Mouse (Mus musculus) neural tube, embryonic 14.5 days (tissue): ENCODE data around the gene Cox6b1. TPM values are rescaled to one million over a fixed set of nuclear protein-coding genes. Genes with fewer than 3 reads are reported as not detected.

Experiments used
- ATAC-seq: fragments of 200-750 bp; cut with Nextera tagmentation; 2 replicates; pipeline ENCODE4 v1.8.0; 2017; ENCODE audit warnings: low read depth, mild to moderate bottlenecking, moderate TSS enrichment, moderate library complexity
- H3K27ac ChIP-seq: fragments of 300-500 bp; sonication (generic); 2 replicates; pipeline ENCODE4 v1.5.1; 2014; ENCODE audit warnings: low read depth, mild to moderate bottlenecking, control low read depth, low read length, moderate library complexity, mixed read lengths
- H3K27me3 ChIP-seq: fragments of 300-500 bp; sonication (generic); 2 replicates; pipeline ENCODE4 v1.6.1; 2014; ENCODE audit warnings: low read length; ENCODE audit not compliant: control insufficient read depth, insufficient read depth
- H3K36me3 ChIP-seq: fragments of 300-500 bp; sonication (generic); 2 replicates; pipeline ENCODE4 v1.6.1; 2014; ENCODE audit warnings: low read length, mixed read lengths; ENCODE audit not compliant: control insufficient read depth, insufficient read depth
- H3K4me1 ChIP-seq: fragments of 300-500 bp; sonication (generic); 2 replicates; pipeline ENCODE4 v1.6.1; 2014; ENCODE audit warnings: low read length; ENCODE audit not compliant: control insufficient read depth, insufficient read depth
- H3K4me2 ChIP-seq: fragments of 300-500 bp; sonication (generic); 2 replicates; pipeline ENCODE4 v1.6.1; 2014; ENCODE audit warnings: mild to moderate bottlenecking, low read depth, low read length, control low read depth
- H3K4me3 ChIP-seq: fragments of 300-500 bp; sonication (generic); 2 replicates; pipeline ENCODE4 v1.5.1; 2014; ENCODE audit warnings: low read depth, low read length, control low read depth, mixed read lengths
- H3K9ac ChIP-seq: fragments of 300-500 bp; sonication (generic); replicated peaks from 2 replicates; pipeline ENCODE4 v1.6.1; 2014; ENCODE audit warnings: low read depth, mild to moderate bottlenecking, control low read depth, low read length, mixed read lengths
- H3K9me3 ChIP-seq: fragments of 300-500 bp; sonication (generic); 2 replicates; pipeline ENCODE4 v1.6.1; 2016; ENCODE audit warnings: low read length; ENCODE audit not compliant: control insufficient read depth
- WGBS: fragments of 180-500 bp; shearing (Covaris S2); extraction: QIAGEN DNeasy Blood & Tissue Kit; methylation state at CpG from one replicate; pipeline ENCODE4 v1.1.7; 2014; 5-methylcytosine and 5-hydroxymethylcytosine counted together
- polyA plus RNA-seq: library from polyadenylated mRNA; unstranded; fragments of >200 nt; fragmentation: Nextera tagmentation; extraction: Ambion mirVana; gene quantifications from 2 replicates; pipeline ENCODE4 v1.2.1, GENCODE M21; 2014

Gene Cox6b1
- 1,118 and 1,342 TPM in 2 replicates for polyA plus RNA-seq

DNA sequence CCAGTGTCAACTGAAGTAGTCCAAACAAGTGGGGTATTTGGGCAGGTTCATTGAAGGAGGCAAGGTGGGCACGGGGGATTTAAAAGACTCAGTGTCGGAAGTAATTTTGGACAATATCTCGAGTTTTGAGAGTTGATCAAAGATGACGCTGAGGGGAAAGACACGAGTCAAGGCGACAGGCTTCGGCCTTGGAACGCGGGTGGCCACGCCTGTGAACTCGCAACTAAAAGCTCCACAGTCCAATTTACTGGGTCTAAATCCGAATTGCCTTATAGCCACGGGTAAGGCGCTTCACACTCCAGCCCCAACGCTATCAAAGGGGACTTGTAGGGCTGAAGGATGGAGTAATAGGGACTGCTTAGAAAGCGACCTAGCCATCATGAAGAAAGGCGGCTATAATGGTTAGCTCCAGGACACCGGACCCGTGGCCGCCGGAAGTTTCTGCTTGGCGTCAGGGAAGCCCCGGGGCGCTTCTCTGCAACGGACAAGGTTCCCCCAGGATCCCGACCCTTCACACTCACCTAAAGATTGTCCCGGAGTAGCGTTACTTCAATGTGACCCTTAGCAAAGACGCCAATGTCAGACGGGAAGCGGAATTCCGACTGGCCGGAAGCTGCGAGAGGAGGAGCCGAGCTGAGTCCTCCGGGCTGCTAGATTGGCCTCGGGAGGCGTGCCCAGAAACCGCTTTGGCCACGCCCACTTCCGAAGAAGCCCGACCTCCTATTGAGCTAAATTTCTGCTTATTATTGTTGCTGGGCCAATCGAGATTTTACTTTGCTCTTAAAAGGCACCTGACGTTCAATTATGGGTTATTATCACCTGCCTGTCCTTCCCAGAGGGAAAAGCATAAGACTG, at the start of gene Cox6b1:
Gene Cox6b1 (minus strand): TSS at position 622 of the 855 bp plus-strand sequence.
- ATAC-seq = peak; percentile 94
- Histone ChIP-seq H3K4me2 (peak within 1 kb of the TSS; percentile 51), H3K4me3 (peak within 1 kb of the TSS; percentile 66), H3K27me3 (no peaks in the 10 kb centered on the region), H3K27ac (peak within 1 kb of the TSS; percentile 46; the same call in 1 of the 2 replicates), H3K4me1 (peaks cover 9% of the 10 kb centered on the region; the same call in 1 of the 2 replicates), H3K9ac (peak within 1 kb of the TSS; percentile 69), H3K36me3 (peaks cover 24% of the 10 kb centered on the region), H3K9me3 (no peaks in the 10 kb centered on the region)
- 2% methylated on average over 44 of the region's 44 CpGs for WGBS

DNA sequence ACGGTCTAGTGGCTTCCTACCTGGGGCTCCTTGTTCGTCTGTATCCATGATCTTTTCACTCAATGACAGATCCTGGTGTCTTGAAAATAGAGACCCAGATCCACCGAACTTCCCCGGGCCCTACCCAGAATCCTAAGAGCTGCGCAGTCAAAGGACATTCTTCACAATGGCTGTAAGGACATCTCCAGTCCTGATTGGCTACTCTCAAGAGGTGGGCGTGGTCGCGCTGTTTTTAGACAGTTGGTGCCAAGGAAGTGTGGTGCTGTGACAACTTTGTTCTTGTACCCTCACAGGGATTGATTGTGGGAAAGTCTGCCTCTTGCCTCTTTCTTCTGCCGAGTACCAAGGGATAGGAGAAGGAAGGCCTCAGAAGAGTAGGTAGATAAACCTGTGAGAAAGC, 45.5 kb upstream of the Cox6b1 start, which contains the start of gene Pmis2:
Gene Pmis2 (minus strand): TSS at position 126 of the 400 bp plus-strand sequence.
- Histone ChIP-seq H3K27ac (no peak within 1 kb of the TSS), H3K9me3 (no peaks in the 10 kb centered on the region), H3K36me3 (no peaks in the 10 kb centered on the region), H3K4me1 (no peaks in the 10 kb centered on the region), H3K9ac (no peak within 1 kb of the TSS), H3K27me3 (no peaks in the 10 kb centered on the region), H3K4me3 (no peak within 1 kb of the TSS), H3K4me2 (no peak within 1 kb of the TSS)
- WGBS = 73% methylated on average over 9 of the region's 9 CpGs
- ATAC-seq = no peak

DNA sequence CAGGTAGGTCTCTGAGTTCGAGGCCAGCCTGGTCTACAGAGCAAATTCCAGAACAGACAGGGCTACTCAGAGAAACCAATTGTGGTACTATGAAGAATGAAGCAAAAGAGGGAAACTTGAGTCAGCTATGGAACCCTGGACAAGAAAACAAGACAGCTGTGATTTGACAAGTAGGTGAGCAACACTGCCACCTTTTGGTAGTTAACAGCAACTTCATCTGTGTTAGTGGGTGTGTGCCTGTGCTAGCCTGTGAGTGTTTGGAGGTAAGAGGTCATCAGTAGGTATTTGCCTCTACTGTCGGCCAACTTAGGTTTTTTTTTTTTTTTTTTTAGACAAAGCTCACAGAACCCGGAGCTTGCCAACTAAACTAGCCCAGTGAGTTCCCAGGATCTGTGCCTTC, 43.3 kb upstream of the Cox6b1 start:
- Histone ChIP-seq H3K4me2 (no peak overlapping the region), H3K27ac (no peak overlapping the region), H3K4me3 (no peak overlapping the region), H3K4me1 (no peaks in the 10 kb centered on the region), H3K36me3 (no peaks in the 10 kb centered on the region), H3K27me3 (no peaks in the 10 kb centered on the region), H3K9me3 (no peaks in the 10 kb centered on the region), H3K9ac (no peak overlapping the region)
- WGBS = 36% methylated on average over 3 of the region's 3 CpGs
- no peak for ATAC-seq

DNA sequence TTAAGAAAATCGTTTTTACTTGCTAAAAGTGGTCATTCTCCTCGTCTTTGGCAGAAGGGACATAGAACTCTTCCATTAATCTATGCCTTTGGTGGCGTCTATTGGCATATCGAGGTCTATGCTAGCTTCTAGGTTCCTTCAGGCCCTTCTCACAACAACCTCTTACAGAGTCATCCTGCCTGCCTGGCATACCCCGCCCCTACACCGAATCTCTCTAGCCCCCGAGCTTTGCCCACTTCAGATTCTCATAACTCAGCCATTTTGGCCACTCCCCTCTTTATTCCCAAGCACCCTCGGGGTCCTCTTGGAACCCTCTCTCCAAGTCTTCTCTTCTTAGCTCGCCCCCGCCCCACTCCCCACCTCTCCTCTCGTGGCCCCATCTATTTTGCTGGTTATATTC, 39.4 kb upstream of the Cox6b1 start:
- ATAC-seq = peak; percentile 76
- H3K36me3 ChIP-seq = no peaks in the 10 kb centered on the region
- H3K9ac ChIP-seq = peak overlapping the region; percentile 8
- peak overlapping the region; percentile 29 for H3K4me3 ChIP-seq
- peak overlapping the region; percentile 16 for H3K27ac ChIP-seq
- H3K4me1 ChIP-seq = no peaks in the 10 kb centered on the region
- no peaks in the 10 kb centered on the region for H3K9me3 ChIP-seq
- H3K4me2 ChIP-seq = peak overlapping the region; percentile 56
- H3K27me3 ChIP-seq = no peaks in the 10 kb centered on the region
- 6% methylated on average over 11 of the region's 11 CpGs for WGBS

DNA sequence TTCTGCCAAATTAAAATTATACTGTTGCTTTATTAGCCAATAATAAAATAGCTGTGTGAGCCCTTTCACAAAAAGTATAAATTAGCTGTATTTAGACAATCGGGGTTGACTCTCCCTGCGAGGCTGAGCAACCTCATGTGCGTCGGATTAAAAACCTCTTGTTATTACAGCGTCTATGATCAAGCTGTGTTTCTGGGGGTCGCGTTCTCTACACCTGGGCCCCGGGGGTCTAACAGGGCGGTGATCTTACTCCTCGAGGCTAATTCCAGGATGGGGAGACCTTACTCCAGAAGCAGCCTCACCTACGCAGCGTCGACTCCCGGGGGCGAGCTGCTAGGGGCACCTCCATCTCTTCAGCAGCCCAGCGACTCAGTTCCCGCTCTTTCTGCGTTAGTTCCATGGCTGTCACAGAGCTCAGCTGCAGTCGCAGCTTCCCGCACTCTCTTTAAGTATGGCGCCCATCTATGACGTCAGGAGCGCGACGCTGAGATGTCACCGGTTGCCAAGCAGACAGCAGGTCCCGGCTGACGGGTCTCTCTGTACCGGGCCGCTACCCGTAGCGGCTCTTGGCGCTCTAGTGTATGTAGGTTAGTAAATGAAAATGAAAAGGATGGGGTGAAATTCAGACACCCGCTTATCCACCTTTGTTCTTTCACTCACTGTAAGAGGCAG, 38.7 kb upstream of the Cox6b1 start, which contains the start of gene Haus5:
Gene Haus5 (minus strand): TSS at position 466 of the 672 bp plus-strand sequence.
- WGBS = under 1% methylated on average over 34 of the region's 34 CpGs
- H3K9me3 ChIP-seq = no peaks in the 10 kb centered on the region
- no peaks in the 10 kb centered on the region for H3K27me3 ChIP-seq

DNA sequence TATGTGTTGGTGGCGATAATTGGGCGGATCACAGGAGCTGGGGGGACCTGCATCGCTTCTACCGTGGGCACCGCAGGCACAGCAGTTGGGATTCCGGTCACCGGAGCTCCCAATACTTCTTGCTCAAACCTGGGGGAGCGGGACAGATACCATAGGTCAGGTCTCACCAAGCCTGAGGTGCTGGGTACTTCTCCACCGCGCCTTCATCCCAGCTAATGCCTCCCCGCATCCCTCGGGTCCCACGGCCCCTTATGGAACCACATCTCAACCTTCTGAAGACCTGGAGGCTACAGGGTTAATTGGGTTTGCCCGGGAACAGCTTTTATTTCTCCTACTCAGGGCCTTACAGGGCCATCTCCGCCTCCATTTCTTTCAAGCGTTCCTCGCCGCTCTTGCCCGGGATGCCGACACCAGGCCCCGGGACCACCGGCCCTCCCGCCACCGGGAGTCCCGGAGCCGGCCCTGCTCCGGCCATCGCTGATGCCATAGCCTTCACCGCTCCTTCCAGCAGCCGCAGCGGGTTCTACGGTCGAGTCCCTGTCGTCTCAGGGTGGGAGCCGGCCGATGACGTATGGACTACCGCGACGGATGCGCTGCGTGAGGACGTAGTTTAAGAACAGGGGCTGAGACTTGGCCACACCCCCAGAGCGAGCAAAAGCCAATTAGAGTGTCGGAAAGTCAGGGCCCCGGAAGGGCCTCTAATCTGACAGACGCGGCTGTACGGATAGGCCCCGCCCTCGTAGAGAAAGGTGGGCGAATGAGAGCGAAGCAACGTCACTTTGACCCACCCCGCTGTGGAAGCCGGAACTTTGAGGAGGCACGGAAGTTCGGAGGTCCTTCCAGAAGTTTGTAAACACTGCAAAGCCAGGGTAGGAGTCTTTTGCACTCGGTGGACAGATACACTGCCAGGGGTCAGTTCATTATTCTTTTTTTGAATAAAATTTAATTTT, 23.9 kb upstream of the Cox6b1 start, which contains the start of gene Rbm42:
Gene Rbm42 (minus strand): TSS at position 727 of the 950 bp plus-strand sequence.
- no peaks in the 10 kb centered on the region for H3K9me3 ChIP-seq
- H3K27me3 ChIP-seq = no peaks in the 10 kb centered on the region
- ATAC-seq = peak; percentile 100
- peak within 1 kb of the TSS; percentile 86 for H3K4me2 ChIP-seq
- H3K4me1 ChIP-seq = peaks cover 7% of the 10 kb centered on the region; the same call in 1 of the 2 replicates
- peaks cover 33% of the 10 kb centered on the region for H3K36me3 ChIP-seq
- under 1% methylated on average over 59 of the region's 59 CpGs for WGBS
- H3K4me3 ChIP-seq = peak within 1 kb of the TSS; percentile 86
- peak within 1 kb of the TSS; percentile 73 for H3K27ac ChIP-seq
- peak within 1 kb of the TSS; percentile 89 for H3K9ac ChIP-seq

More for the DNA sequence above, 38.7 kb upstream of the Cox6b1 start, which contains the start of gene Haus5:
- peak within 1 kb of the TSS; percentile 56 for H3K4me2 ChIP-seq
- peak within 1 kb of the TSS; percentile 29 for H3K4me3 ChIP-seq
- H3K36me3 ChIP-seq = 0 out of 2 replicates have a peak, but pooled peaks cover 3% of the 10 kb centered on the region
- peak; percentile 95 for ATAC-seq
- no peaks in the 10 kb centered on the region for H3K4me1 ChIP-seq
- H3K27ac ChIP-seq = peak within 1 kb of the TSS; percentile 16
- H3K9ac ChIP-seq = peak within 1 kb of the TSS; percentile 8

DNA sequence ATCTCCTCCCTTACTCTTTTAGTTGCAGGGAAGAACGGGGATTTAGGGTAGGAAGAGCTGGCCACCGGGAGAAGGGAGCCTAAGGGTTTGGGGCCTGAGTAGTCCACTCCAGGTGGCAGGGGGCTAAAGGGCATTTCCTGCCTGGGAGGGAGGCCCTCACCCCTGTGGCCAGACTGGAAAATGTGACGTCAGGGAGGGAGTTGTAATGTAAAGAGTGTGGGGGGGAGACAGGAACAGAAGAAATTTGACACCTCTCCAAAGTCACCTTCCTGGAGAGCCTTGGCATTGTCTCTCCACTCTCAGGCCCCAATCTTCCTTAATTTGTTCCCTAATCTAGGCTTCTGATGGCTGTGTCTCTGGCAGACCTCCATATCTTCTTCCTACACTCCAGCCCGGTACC, 13.1 kb upstream of the Cox6b1 start:
- Histone ChIP-seq H3K36me3 (peaks cover 28% of the 10 kb centered on the region), H3K4me3 (no peak overlapping the region), H3K9ac (no peak overlapping the region), H3K27me3 (peaks cover 22% of the 10 kb centered on the region), H3K27ac (no peak overlapping the region), H3K4me2 (no peak overlapping the region), H3K4me1 (no peaks in the 10 kb centered on the region), H3K9me3 (no peaks in the 10 kb centered on the region)
- 19% methylated on average over 4 of the region's 4 CpGs for whole genome bisulfite sequencing
- no peak for ATAC-seq

DNA sequence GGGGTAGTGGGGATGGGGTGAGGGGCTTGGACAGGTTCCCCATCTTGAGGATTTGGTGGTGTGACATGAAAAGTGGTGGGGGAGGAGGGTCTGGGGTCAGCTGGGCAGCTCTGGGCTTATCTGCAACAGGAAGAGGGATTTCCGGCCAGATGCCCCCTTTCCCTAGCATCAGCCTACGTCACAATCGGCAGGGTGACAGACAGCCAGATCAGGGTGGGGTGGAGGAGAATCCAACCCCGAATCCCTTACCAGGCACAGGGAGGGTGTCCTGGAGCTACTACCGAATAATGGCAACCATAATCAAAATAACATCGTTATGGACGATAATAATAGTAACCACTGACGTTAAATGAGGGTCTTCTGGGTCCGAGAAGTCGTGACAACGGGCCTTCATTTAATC, 10.4 kb upstream of the Cox6b1 start:
- Histone ChIP-seq H3K27me3 (peaks cover 27% of the 10 kb centered on the region), H3K4me2 (no peak overlapping the region), H3K4me3 (no peak overlapping the region), H3K4me1 (no peaks in the 10 kb centered on the region), H3K27ac (no peak overlapping the region), H3K9me3 (no peaks in the 10 kb centered on the region), H3K36me3 (peaks cover 5% of the 10 kb centered on the region; the same call in 1 of the 2 replicates), H3K9ac (no peak overlapping the region)
- WGBS = 32% methylated on average over 11 of the region's 11 CpGs
- ATAC-seq = no peak
